Mouse (Mus musculus) common myeloid progenitor, adult 5-6 weeks (primary cell): ENCODE results near the gene Psma1. TPM values are rescaled to one million over a fixed set of nuclear protein-coding genes. Genes with fewer than 3 reads are reported as not detected.
A peak's percentile ranks its signal among the peaks of the same experiment; 100 is the strongest.

Experiments
- ATAC-seq: replicated peaks from 2 replicates; pipeline ENCODE4 v1.8.0; 2016; ENCODE audit warnings: low read depth, mild to moderate bottlenecking, moderate TSS enrichment, inconsistent platforms; ENCODE audit not compliant: poor library complexity, severe bottlenecking
- total RNA-seq: library from RNA; stranded (forward); fragments of 200-1000, 187-1606 nt; gene quantifications from 2 replicates; pipeline ENCODE4 v1.2.3, GENCODE M21; 2017

Gene Psma1
- 295 and 333 TPM in 2 replicates for total RNA-seq

DNA sequence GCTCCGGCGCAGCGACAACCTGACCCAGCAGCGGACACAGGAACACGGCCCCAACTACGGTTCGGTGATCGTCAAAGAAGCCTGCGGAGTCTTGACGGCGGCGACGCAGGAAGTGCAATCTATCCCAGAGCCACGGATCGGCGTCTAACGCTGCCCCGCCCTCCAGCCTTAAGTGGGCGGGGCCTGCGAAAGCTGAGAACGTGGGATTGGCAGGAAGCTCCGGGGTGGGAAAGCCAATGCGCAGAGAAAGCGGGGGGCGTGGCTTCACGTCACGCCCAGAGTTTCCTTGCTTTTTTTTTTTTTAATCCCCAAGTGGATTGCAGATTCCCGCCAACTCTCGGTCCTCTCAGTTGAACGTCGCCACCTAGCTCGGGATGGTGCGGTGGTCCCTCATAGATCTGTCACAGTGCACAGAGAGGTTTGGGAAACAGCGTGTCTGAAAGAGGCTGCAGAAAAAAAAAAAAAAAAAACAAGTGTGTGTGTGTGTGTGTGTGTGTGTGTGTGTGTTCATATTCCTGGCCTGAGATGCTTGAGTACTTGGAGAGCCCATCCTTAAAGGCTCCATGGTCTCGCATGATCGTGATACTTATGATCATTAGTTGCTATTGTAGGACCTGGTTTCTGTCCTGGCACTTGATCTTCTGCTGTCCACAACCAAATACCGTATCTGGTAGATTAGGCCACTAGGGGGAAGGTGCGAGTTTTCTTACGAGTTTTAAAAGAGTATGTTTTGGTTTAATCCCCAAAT lies at the start of gene Psma1:
Gene Psma1, minus strand, starts transcription at position 114 of the 748 bp plus-strand sequence.
- peak; percentile 96 for ATAC-seq

- ATAC-seq, result no peak
Measured at GRCm38 (mm10) chr7:114323527-114323926, 47.6 kb upstream of the Psma1 start.

DNA sequence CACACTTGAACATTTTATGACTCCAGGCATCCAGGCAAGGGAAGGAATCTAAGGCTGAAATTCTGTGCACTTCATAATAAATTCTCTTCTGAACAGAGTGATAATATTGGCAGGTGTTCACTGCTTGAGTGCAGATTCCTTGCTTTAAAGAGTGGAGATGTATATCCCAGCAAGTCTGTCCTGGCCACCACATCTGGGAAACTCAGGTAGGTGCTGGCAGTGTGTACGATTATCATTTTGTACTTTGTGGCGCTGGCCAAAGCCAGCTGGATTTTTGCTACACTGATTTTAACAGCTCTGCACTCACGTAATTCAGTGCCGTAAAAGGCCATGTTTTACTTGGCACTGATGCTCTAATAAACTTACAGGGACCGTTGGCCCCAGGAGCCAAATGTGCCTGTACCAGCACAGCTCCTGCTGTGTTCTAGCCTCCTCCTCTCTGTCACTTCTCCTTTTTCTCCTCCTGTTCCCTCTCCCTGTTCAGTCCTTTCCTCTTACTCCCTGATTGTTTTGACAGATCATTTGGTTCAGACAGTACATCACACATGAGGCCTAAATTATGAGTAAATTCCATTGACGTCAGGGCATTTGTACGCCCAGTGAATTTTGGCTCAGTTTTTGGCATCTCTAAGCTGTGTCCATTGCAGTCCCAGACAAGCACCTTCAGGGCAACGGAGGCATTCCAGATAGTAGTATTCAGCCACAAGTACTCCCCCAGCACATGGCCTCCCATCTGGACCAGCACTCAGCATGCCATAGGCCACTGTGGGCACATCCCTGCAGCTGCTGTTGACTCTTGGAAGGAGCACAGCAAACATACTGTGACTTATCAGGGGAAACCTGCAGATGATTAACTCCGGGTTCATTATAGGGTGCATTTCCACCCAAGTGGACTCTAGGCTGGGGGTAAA lies 46.9 kb upstream of the Psma1 start:
- ATAC-seq, result peak; percentile 39; the same call in 1 of the 2 replicates

GRCm38 (mm10) chr7:114321694-114322372 lies 45.9 kb upstream of the Psma1 start:
- no peak for ATAC-seq

GRCm38 (mm10) chr7:114317896-114318295 lies 42.0 kb upstream of the Psma1 start:
- ATAC-seq, result no peak

DNA sequence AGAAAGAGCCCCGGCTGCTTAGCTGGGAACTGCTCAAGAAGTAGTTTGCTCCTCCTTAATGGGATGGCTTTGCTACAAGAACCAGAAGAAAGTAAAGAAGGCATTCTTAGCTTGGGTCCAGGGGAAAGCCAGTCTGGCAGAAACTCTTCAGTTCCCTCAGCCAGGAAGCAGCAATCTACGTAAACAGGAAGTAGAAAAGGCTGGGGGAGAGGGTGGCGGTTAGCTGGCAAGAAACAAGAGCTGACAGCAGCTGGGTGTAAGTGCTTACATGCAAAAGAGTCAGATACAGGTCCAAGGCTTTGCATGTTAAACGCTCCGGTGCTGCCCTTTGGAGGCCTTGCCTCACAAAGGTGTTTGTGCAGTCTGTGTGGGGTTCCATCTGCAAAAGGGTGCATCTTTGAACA lies 41.5 kb upstream of the Psma1 start:
- ATAC-seq, result peak; percentile 96

DNA sequence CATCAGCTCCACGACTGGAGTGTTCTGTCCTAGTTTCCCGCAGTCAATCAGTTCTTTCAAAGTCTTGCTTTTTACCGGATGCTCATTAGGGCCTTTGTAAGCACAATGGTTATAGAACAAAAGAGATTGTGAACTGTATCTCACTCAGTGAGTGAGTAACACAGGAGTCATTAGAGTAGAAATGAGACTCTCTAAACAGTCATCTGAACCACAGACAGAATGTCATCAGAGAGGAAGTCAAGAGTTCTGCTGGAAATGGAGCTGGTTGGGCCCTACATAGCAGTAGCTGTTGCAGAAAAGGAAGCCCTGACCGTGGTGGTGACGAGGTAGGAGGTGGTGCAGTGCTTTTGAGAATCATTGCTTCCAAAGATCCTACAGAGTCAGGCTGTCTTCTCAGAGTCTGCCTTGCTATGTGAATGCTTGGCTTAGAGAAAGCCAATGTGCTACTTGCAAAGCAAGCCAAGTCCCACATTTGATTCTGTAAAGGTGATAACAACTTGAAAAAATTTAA lies 40.5 kb upstream of the Psma1 start:
- peak; percentile 62 for ATAC-seq

- ATAC-seq, result no peak
Measured at GRCm38 (mm10) chr7:114311209-114311608, 35.3 kb upstream of the Psma1 start.

- peak; percentile 48 for ATAC-seq
Measured at GRCm38 (mm10) chr7:114309020-114309419, 33.1 kb upstream of the Psma1 start.

GRCm38 (mm10) chr7:114301293-114301782 lies 25.4 kb upstream of the Psma1 start:
- peak; percentile 87 for ATAC-seq

DNA sequence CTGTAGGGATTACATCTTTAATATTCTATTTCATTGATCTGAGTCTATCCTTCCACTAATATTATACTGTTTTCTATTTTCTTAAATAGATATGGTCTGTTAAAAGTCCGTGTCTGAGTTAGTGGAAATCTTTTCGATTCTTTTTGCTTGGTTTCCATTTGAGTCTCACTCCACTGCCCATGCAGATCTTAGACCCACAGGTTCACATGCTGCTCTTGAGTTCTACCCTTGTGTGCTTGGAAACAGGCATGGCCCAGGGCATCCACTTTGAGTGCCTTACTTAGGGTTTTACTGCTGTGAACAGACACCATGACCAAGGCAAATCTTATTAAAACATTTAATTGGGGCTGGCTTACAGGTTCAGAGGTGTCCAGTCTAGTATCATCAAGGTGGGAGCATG lies 24.9 kb upstream of the Psma1 start:
- no peak for ATAC-seq

- ATAC-seq, result no peak
Measured at GRCm38 (mm10) chr7:114299247-114299646, 23.3 kb upstream of the Psma1 start.

- ATAC-seq, result no peak
Measured at GRCm38 (mm10) chr7:114294698-114295097, 18.8 kb upstream of the Psma1 start.

- ATAC-seq, result no peak
Measured at GRCm38 (mm10) chr7:114293903-114294302, 18.0 kb upstream of the Psma1 start.

GRCm38 (mm10) chr7:114292501-114292971 lies 16.6 kb upstream of the Psma1 start:
- ATAC-seq, result peak; percentile 61

DNA sequence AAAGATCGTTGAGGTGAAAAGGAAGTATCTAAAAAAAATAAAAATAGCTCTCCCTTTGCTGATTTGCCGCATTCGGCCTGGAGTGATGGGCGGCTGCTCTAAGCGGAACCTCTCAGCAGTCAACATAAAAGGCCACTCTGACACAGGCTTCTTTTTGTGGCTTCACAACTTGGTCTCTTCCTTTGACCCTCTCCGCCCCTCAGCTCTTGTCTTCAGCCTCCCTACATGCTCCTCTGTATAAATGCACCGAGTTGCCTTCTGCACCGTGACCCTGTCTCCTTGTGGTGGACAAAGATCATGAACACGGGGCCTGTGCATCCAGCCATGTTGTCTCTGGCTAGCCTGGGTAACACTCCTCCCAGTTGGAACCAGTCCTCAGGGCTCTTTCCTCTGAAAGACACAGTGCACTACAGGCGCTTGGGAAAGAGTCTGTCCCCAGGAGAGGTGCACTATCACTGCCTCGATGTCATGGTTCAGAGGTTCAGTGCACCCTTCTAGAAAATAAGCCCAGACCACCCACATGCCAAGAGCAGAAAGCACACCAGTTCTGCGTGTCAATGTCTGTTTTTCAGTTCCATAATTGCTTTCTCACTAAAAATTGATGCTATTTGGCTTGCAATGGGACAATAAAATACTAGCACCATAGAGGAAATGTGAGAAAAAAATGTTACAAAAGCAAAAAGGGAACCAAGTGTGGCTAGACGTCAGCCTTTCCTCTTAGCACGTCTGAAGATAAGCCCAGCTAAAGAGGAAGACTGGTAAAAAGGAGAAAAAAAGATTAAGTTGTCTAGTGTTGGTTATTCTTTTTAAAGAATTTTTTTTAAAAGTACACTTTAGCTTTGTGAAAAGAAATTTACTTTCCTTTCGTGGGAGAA lies 15.8 kb upstream of the Psma1 start:
- ATAC-seq, result peak; percentile 74

GRCm38 (mm10) chr7:114290078-114290506 lies 14.2 kb upstream of the Psma1 start:
- ATAC-seq, result no peak

DNA sequence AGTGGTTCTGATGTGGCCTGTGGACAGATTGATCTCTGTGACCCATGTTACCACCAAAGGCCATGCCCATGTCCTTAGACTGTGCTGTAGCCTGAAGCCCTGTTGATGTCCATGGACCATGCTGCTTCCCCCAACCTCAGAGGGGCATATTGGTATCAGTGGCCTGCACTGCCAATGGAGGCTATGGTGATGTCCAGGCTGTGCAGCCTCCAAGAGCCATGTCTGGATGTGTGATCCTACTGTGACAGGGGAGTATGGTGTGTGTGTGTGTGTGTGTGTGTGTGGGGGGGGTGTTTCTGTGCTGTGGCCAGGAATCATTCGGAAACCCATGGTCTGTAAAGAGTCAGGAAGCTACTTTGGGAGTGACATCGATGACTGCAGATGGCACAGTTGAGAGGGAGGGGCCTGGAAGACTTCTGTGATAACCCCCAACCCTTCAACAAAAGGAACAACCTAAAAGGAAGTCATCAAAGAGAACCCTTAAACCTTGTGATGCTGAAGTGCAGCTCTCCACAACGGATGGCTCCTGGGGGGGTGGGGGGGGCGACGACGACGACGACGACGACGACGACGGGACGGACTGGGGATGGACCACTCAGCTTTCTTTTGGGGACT lies 8.5 kb upstream of the Psma1 start:
- no peak for ATAC-seq

- no peak for ATAC-seq
Measured at GRCm38 (mm10) chr7:114283006-114283405, 7.1 kb upstream of the Psma1 start.
